Mouse (Mus musculus) spleen, postnatal 36 days (tissue): ENCODE measurements around the gene Hint1.
"Not testable (repeated sequence)": the region's sequence is repeated elsewhere in the genome, so short reads cannot be mapped to it uniquely, and the experiment has no call there.

ENCODE experiments used
- DNase-seq, 2 experiments: peaks; one replicate each; pipeline ENCODE4 v3.0.0; 2022; ENCODE audit warnings: low spot score in 2 of 2, mixed read lengths in 1 of 2

Gene Hint1

DNA sequence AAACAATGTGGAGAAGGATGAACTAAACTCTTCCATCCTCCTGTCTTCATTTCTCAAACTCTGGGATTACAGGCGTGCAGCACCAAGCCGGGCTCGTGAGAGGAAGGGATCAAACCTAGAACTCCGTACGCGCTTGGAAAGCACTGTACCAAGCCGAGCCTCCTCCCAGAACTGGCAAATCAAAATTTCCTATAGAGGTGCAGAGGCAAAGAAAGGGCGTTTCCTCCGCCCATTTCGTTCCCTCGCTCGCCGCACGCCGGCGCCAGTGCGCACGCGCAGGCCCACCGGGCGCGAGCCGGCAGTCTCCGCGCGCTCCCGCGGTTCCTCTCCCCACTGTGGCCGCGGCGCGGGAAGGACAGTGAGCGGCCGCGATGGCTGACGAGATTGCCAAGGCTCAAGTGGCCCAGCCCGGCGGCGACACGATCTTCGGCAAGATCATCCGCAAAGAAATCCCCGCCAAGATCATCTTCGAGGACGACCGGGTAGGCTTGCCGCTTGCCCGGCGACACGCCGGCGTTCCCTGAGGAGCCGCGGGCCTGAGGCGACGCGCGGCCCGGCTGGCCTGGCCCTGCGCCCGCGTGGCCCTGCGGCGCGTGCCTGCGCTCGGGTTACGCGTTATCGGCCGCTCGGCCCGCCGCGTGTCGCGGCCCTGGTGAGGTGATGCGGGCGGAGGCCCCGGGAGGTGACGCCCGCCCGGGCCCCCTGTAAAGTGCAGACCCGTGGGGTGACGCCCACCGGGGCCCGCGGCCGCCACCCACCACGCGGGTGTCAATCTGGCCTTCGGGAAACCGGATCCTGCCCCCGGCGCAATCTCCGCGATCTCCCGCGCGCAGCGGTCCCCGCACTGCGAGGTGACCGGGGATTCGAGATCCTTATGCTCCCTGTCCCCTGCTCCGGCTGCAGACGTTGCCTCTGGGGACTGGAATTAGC is at the start of gene Hint1:
Hint1 (plus strand) TSS at position 265 of the 930 bp plus-strand sequence.
- DNase-seq: peak; percentile 91 to 92

DNA sequence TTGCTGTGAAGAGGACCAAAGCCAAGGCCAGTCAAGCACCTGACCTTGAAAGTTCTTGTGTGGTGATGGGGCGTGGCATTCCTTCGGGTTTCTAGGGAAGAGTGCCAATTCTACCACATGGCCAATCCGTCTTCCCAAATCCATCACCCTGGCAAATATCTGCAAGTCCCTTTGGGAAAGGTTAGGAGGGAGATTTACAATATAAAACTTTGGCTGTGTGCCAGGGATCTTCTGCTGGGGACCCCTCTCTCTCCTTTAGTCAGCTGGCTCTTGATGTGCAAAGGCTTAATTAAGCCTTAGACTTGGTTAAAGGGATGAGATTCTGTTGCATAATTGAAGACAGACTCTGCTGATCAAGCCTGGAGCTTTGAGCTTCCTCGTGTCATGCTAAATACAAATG is 48.7 kb upstream of the Hint1 start:
- DNase-seq: no peak

DNA sequence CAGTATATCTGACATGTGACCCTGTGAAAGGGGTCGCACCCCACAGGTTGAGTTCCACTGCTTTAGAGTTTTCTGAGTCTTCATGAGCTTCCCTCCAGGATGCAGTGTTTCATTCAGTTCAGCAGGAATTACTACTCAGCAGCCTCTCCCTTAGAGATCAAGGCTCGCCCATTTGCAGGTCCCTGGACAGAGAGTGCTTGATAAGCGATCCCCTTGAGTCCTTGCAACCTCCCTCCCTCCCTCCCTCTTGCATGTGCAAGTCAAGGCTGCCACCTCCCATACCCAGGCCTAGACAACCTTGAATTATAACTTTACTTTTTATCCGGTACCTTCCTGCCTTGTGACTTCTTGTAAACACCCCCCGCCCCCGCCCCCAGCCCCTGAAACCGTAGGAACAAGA is 46.7 kb upstream of the Hint1 start:
- DNase-seq: no peak

DNA sequence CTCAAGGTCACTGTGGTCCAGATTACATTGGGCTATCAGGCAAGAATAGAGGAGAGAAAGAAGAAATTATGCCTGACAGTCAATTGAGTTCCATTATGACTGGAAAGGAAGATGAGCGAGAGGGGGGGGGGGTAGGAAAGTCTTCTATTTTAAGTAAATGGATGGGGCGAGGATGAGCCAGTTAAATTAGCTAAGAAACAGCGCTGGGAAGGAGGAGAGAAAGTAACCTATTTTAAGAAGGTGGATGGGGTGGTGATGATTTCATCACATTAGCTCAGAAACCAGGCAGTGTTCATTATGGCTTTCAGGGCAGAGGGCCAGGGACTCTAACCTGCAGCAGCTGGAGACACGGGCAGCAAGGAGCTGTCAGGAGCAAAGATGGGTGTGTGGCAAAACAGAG is 42.7 kb upstream of the Hint1 start:
- DNase-seq: no peak

DNA sequence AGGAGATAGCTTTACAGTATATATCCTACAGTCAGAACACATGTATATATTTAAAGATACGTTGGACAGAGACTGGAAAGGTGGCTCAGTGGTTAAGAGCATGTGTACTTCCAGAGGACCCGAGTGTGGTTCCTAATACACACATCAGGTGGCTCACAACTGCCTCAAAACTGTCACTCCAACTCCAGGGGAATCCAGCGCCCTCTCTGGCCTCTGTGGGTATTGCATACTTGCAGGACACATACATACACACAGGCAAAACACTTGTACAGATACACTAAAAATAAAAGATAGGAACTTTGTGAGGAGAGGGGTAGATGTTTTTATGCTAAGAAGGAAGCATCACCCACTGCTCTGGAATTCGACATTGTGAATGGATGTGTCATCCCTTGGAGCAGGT is 40.4 kb upstream of the Hint1 start:
- DNase-seq: no peak

DNA sequence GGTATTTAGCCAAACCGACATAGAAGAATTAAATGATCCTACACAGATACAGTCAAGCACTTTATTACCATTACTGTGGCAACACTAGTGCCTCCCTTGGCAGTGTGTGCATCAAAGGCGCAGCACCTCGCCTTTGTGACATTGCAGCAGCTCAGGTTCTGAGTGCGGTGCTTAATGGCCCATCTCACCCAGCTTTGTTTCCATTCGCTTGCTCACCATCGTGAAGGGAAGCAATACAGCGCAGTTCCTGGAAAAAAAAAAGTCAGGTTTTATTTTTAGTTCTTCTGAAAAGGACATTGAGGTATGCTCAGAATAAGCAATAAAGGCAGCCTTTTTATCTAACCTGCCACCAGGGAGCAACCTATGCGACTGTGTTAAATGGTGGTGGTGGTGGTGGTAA is 39.4 kb upstream of the Hint1 start:
- peak; percentile 56 to 60 for DNase-seq

DNA sequence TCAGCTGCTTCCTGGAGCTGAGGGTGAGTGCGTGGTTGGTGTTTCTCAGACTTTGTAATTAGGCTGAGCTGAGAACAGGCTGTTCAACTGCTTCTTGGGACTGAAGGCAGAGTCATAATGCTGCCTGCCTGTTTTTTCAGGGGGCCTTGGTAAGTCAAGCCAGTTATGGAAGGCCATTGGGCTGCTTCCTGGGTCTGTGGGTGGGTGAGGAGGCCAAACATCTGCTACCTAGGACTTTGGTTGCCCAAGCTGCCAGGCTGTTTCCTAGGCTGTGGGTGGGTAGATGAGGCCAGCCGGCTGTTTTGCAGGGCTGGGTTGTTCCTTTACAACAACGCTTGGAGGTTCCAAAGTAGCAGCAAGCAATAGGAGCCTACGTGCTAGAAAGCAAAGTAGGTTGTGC is 32.4 kb upstream of the Hint1 start:
- DNase-seq: no peak

DNA sequence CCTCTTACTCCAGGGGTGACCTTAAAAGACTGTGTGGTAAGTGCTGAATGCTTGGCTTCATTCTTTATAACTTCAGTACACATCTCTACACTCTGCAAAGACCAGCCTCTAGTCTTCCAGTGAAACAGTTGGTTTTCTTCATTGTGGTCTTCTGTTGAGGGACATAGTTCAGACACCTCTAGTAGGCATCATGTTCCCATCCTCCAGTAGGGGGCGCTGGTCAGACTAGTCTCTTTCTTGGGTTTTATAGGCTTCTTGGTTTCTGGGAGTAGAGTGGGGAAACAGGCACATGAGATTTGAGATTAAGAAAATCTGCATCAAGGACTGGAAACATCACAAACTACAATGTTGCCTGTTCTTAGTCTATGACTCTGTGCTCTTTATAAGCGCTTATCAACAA is 31.6 kb upstream of the Hint1 start:
- DNase-seq: peak in 1 of 2 experiments; percentile 25

DNA sequence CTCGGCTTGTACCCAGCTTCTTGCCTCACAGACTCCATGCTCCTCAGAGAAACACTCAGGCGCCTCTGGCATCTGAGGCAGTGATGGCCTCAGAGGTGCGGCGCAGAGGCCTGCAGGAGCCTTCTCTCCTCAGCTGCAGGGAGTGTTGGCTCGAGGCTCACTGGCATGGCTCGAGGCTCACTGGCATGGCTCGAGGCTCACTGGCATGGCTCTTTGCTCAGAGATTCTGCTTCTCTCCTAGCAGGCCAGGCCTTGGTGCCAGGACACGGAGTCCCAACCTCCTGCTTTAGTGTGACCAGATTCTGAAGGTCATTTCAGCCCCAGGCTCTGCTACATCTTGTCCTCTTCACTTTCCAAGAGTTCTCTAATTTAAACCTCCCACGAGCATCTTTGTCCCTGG is 30.1 kb upstream of the Hint1 start:
- DNase-seq: no peak

DNA sequence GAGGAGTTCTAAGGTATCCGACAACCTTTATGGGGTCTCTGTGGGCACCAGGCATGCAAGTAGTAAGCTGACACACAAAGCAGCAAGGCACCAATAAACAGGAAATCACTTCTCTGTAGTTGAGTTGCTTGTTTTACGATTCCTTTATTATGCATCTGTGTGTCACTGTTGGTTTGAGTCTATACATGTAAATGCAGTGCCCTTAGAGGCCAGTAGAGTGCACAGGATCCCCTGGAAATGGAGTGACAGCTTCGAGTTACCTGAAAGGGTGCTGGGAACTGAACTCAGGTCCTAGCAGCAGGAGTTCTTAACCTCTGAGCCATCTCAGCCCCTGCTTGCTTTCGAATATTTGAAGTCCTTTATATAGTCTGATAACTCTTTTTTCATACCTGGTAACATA is 26.5 kb upstream of the Hint1 start:
- no peak for DNase-seq

DNA sequence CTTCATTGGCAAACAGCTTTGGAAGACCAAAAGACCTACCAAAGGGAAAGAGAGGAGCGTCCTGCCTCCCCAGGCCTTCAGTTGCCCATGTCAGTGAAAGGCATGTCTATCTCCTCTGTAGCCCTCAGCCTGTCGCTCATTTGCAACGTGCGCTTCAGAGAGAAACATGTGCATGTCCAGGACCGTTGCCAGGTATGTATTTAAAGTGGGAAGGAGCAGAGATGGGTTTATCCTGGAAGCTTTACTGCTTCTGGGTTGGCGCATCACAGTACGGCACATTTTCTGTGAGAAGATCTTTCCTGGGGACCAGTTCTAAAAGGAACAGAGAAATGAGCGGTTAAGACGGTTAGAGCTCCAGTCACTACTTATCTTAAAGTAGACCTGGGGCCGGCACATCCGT is 25.3 kb upstream of the Hint1 start:
- no peak for DNase-seq

DNA sequence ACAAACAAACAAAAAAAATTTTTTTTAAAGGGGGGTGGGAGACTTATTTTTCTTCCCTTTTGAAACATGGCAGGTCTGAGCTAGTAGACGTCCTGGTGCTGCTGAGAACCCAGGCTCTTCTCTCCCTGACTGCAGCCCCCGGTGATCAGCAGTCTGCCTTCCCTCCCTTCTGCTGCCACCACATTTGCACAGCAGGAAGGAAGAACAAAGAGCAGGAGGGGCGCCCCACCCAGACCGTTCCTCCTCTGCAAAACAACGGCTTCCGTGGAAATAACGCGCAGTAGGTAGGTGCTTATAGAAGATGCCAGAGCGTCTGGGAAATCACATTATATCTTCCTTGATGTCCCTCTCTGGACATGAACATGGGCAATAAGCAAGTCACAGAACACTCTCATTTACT is 21.8 kb upstream of the Hint1 start:
- peak; percentile 70 to 71 for DNase-seq

DNA sequence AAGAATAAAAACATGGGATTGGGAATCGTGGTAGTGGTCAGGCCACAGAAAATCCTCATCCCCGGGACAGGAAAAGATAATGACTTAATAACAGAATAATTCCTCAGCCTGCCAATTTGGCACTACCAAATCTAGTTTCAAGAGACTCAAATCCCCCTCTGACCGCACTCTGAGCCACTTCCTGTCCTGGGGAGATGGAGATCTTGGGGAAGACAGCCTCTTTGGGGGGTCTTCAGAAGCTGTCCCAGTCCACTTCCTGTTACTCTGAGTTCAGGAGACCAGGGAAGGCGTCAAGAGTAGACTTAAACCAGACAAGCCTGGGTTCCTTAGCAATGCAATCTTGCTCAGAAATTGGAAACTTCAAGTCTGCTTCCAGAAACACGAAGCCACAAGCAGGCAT is 21.2 kb upstream of the Hint1 start:
- no peak for DNase-seq

DNA sequence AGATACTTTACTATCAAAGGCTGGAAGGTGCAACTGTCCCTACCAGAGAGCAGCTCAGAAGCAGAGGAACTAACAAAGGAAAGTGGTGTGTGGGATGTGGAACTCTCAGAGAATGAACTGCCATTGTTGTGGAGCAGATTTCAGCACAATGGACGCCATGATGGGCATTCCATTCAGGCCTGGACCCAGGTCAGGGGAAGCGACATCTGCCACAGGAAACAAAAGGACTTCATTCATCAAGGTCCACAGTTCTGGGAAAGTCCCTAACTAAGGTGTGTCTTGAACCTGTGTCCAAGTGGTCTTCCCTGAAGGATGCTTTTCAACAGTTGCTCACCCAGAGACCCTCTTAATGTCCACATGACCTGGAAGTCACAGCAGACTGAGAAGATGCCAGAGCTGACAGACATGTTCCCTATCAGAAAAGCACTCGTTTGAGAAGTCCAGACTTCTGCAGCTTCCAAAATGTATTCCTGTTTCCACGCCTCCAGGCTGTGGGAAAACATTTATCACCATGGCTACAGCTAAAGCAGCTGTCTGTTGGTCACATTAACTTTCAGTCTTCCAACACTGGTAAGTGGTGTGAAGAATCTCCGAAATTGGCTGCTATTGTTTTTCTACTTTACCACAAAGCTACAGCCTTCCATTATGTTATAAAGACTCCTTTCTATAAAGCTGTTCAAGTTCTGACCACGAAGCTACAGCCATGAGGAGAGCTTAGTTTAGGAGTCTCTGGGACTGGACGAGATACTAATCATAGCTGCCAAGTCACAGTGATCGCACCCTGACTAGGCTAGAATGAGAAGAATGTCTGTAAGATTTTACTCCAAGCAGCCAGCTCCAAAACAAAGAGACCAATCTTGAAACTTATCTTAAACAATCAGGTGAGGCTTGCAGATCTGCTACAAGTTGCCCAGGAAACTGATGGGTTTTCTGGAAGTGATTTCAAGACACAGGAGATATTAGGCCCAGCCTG is 20.4 kb upstream of the Hint1 start:
- no peak for DNase-seq

DNA sequence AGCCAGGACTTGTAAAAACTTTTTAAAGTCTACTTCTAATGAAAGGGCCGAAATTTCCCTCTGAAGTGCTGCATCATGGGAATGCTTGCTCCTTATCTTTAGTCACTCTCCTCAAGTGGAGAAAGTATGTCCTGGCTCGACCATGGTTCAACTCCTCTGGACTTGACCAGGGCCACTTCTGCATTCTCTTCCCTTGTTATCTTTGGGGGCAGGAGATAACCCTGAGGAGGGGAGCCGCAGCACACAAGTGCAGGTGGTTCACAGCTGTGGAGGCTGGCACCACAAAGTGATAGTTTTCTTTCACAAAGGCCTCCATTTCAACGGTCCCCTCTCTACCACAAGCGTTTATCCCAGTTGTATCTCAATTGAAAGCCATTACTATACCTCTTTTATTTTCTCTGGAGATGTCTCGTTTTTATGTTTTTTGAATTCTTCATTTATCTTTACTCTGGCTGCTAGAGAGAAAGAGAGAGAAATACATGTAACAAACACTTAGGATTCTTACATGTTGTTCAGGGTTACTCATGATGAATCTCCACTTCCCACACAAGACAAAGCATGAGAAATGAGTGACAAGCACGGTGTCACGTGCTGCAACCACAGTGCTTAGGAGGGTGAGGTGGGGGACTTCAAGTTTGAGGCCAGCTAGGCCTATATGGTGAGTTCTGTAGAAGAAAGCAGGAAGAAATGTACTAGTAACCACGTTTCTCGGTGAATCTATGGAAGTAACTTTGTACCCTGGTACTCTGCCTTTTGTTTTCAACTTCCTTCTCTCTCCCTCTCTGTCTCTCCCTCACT is 16.0 kb upstream of the Hint1 start:
- DNase-seq: peak; percentile 23 to 25

DNA sequence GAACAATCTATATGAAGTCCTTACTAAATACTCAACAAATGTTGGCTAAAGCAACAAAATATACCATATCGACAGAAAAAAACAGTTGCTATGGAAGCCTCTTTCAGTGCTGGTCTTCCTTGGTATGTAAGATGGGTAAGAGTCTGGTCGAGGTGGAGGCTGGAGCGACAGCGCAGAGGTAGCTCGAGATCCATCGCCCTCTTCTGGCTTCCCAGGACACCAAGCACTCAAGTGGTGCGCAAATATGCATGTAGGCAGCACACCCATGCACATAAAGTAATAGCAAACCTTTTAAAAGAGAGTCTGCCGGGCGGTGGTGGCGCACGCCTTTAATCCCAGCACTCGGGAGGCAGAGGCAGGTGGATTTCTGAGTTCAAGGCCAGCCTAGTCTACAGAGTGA is 14.5 kb upstream of the Hint1 start:
- no peak for DNase-seq

DNA sequence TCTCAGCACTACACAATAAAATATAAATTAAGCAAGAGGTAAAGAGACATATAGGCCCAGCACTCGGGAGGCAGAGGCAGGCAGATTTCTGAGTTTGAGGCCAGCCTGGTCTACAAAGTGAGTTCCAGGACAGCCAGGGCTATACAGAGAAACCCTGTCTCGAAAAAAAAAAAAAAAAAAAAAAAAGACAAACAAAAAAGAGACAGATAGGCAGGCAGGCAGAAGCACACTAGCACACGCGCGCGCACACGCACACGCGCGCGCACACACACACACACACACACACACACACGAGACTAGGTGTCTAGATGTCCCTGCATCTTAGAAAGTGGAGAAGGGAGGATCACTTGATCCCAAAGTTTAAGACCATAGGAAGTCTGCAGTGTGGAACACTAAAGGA is 7.3 kb upstream of the Hint1 start:
- not testable (repeated sequence) for DNase-seq

DNA sequence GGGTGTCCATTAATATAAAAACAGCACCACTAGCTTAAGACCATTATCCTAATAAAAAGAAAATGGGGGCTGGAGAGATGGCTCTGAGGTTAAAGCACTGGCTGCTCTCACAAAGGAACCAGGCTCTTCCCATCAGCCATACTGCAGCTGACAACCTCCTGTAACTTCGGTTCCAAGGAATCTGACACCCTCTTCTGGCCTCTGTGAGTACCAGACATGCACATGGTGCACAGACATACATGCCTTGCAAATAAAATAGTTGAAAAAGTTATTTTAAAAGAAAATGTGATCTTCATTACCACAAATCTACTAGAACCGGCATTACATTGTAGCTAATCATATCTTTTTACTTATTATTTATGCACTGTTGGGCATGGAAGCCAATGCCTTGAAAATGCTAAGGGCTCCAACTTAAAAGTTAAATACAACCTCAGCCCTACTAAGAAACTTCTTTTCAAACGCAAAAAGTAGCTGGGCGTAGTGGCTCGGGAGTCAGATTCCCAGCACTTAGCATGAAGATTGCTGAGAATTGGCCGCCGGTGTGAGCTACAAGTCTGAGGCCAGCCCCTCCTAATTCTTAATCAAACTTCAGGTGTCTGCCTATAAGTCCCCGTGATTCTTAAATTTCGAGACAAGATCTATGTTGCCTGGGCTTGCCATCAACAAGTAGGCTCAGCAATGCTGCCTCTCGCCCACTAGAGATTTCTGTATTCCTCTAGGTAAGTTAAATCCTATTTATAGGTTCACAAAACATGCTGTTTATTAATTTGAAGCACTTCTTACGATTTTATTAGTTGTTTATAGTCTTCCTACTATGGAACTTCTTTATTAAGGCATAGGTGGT is 6.6 kb upstream of the Hint1 start:
- DNase-seq: peak; percentile 42 to 52

DNA sequence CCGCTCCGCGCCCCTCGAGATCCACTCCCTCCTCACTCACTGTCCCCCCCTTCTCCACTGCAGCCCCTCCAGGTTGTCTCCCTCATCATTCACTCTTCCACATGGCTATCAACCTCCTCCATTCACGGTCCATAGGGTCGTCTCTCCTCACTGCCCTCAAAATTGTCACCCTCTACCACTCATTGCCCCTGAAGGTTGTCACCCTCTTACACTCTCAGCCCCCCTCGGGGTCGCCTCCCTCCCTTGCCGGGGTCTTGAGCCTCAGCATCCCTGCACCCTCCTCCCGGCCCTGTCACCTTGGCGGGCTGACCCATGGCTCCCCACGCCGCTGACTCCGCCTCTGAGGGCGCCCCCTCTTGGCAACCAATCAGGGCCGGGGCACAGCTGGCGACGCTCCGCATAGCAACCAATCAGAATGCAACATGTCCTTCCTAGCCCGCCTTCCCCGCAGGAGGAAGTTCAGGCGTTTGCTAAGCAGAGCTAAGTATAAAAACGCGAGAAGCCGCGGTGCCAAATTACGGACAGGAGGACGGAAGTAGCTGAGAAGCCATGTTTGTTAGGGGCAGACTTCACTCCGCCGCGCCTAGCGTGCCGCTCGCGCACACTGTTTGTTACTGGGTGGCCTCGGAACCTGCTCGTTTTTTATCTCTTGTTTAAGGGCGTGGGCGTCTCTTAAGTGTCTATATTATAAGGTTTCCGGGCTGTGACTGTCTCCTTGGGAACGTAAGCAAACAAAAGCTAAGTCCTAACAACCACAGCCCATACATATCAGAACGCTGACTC is 5.7 kb upstream of the Hint1 start, which contains the start of gene Lyrm7:
Lyrm7 (minus strand) TSS at position 661 of the 783 bp plus-strand sequence.
- DNase-seq: peak; percentile 97 to 98
